Mouse (Mus musculus) telencephalon, adult 2 months (tissue): ENCODE measurements at regions not wholly inside any gene's neighbourhood (a gene's known extent, or its start where the extent isn't known, plus 50 kb on each side); places are given as distances from the start of the nearest gene placed in this dataset.

Source experiments
- DNase-seq: peaks from one replicate; pipeline ENCODE4 v3.0.0-alpha.2; 2011; ENCODE audit warnings: low read depth, low spot score

DNA sequence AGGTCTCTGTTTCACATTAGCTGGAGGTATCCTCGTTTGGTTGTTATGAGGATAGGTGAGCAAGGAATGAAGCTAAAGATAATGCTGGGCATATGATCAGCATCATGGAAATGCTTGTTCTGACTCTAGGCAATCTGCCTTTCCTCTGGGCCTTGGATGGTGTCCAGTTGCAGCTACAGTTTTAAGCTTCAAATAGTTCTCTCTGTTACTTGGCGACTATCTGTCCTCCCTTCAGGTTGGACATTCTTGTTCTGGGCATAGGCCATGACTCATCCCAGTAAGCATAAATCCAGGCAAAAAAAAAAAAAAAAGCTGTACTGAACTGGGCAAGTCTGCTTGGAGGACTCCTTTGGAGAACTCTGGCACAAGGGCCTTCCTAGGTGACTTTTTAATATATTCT is 776.9 kb downstream of the Kcnma1 start:
- no peak for DNase-seq

DNA sequence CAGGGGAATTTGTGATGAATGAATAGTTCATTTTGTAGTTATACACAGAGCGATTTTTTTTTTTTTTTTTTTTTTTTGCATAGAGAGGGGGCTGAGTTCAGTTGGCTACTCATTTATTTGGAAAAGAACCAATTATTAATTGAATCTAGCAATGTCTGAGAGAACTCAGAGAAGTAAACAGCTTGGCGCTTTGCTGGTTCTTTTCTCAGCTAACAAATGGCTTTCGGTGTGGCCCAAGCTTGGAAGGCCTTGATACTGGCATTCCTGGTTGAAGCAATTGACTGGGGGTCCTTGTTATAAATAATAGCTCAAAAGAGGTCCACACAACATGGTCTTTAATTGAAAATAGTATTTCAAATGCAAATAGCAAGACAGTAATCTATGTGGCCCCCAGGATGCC is 815.6 kb downstream of the Kcnma1 start:
- no peak for DNase-seq

DNA sequence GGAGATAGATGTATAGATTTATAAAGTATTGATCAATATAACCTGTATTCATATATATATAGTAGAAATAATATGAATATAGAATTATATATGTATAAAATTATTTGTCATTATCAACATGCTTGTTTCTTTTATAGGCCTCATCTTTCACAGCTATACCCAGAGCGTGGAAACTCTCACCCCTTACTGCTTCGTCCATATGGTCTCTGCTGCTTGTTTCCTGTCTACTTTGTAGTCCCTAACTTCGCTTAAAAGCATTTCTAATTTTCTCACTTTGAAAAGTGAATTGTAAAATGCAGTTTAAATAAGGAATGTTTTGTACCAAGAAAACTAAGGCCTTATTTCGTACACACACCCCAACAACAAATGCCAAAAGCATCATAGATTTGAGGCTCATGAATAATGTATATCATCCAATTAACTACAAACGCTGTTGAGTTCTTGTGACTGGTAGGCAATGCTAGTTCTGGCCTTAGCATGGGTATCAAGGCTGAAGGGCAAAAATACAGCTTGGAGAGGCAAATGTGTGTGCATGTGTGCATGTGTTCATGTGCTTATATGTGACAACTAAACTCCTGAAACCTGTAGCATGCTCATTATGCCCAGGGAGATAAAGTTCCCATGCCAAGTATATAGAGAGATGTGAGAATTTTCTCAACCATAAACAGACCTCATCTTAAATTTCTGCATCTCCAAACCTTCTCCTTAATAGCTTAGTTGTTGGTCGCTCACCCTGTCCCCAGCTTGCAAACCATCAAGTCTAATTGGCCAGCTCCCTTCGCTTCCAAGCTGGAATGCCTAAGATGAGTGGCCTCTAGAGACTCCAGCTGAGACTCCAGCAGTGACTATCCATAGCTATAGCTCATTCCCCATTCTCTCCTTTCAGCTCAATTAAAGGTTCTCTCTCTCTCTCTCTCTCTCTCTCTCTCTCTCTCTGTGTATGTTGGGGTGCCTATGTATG is 819.4 kb downstream of the Kcnma1 start:
- peak; percentile 3 for DNase-seq

DNA sequence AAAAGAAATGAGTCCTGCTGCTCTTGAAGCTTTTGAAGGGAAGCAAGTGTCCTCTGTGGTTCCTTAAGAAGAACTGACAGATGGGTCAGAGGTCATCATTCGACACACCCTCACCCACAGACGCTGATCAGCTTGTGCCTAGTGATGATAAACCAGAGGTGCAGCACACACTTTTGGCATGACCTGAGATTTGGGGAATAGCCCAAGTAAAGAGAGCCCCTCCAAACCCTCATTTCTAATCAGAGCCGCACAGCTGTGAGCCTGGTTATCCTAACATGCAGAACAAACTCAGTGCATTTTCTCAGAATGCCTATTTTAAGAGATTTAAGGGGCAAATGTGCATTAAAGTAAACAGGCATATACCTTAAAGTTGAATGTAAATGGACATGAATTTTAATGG is 821.7 kb downstream of the Kcnma1 start:
- DNase-seq: no peak

DNA sequence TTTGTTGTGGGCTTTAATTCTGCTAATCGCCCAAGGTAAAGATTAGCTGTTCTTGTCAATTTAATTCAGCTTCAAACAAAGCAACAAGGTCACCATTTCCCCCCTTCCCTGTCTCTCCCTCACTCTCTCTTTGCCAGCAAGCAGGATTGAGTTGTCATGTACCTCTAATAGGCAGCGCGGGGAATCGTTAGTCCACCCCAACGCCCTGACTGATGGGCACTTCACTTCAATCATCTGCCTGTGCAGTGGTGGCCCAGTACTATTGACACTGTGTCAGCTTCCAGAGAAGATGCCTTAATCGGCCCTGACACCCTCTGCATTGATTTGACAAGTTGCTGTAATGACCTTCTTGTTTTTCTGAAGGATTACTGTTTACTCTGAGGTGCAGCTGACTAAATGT is 828.9 kb downstream of the Kcnma1 start:
- no peak for DNase-seq

DNA sequence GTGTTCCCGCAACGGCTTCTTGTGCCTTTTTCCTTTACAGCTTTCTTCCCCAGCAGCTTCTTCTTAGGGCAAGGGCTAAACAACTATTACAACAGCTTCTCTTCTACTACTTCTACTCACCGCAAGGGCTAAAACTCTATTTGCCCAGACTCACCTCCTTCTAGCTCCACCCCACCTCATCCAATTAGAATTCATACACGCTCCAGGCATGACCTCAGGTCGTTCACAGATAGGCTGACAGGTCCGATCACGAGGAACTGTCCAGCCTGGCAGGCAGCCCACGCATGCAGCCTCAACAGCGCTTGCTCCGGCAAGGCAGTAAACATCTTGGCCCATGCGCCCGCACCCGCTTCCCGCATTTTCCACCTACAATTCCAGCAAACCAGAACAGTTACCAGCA is 844.9 kb downstream of the Kcnma1 start:
- no peak for DNase-seq

DNA sequence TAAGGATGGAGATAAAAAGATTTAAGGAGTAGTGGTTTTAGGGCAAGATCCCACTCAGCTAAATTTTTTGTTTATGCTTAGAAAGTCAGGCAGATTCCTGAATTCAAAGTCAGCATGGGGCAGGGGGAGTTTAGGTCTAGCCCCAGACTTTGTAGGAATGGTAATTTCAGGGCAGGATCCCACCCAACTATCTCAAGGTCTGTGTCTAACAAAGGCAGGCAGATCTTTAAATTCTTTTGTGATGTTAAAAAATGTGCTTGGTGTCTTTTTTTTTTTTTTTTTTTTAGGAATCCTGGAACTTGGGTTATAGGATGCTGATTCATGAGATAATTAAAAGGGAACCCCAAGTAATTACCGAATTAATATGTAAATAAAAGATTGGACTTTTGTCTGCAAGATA is 853.7 kb downstream of the Kcnma1 start:
- no peak for DNase-seq

DNA sequence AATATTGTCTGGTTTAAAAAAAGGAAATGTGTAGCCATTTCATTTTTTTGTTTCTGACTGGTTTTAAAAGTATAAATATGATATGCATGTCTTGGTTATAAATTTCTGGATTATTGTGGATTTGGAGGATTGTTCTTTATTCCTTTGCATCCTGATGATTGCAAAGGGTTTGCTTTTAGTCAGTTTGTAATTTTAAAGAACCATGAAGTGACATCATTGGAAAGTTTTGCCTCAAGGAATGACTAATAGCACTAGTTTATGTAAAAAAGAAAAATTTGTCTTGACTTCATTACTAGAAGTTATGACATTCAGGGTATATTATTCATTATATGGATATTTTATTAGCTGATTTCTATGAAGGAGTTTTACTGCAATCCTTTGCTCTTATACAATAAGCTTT is 863.9 kb downstream of the Kcnma1 start:
- DNase-seq: no peak

DNA sequence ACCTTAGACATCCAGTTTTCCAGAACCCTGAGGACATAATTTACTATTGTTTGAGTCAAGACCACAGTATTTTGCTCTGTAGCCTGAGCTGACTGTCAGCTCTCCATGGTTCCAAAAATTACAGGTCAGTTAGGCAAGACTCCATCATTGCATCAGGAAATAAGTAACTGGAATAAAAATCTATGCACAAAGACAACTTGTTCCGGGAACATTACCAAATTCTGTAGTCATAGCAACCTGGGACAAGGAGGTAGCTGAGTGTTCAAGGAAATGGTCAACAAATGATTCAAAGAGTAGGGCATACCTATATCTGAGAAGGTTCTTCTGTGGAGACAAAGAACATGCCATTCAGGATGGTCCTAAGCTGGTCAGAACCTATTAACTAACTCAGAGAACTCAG is 867.3 kb downstream of the Kcnma1 start:
- peak; percentile 21 for DNase-seq

DNA sequence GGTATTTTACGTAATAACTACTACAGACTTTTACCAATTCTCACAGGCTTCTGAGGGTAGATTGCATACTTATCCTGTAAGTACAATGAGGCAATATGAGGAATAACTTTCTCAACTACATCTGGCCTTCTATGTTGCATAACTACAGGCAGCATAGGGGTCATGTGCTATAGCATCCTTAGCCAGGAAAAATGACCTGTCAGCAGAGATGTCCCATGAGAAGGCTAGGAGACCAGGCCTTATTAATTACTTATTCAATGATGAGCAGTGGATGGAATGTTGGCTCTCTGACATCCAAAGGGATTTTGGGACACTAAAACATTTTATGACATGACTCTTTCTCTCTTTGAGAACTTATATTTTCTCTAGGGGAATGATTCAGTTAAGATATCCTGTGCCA is 873.9 kb downstream of the Kcnma1 start:
- no peak for DNase-seq

DNA sequence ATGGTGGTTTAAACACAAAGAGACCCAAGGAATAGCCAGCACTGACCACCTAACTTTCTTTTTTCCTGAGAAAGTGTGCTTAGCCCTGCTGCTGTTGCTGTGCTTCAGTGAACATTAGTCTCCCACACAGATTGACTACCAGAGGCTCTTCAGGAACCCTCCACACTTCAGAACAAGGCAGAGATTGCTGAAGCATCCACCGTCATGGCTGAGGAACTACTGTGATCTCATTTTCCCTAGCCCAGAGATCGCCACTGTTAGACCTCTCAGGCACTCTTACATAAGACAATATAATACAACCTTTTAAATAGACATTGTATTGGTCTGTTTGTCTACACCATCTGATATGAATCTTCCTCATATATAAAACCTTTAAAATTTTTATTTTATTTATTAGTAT is 879.6 kb downstream of the Kcnma1 start:
- no peak for DNase-seq

DNA sequence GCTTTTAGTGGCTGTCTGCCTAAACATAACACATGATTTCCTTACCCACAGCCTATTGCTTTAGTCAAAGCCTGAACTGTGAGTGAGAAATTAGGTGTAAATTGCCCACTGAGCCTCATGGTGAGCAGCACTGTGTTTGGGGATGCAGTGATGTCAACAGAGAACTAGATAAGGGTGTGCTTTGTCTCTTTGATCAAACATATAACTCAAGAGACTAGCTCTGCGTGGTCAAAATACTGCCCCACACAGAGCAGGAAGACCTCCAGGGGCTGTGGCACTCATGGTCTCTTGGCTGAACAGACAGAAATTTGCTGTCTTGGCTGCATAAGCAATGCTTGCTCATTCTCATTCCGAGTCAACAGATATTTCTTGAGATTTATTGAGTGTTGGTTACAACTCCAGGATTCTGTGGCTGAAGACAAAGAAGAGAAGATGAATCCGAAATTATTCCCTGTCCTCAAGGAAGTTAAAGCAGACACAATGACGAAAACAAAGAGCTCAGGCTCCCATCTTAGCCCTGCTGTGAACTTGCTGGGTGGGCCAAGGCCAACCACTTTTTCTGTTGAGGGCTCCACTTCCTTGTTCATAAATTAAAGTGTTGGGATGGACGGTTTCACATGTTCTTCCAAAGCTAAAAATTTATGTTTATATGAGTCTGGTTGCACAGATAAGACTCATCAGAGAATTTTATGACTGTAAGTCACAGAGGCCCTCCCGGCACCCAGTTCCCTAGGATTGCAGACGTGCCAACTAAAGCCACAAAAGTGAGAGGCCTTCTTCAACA is 882.4 kb downstream of the Kcnma1 start:
- no peak for DNase-seq

DNA sequence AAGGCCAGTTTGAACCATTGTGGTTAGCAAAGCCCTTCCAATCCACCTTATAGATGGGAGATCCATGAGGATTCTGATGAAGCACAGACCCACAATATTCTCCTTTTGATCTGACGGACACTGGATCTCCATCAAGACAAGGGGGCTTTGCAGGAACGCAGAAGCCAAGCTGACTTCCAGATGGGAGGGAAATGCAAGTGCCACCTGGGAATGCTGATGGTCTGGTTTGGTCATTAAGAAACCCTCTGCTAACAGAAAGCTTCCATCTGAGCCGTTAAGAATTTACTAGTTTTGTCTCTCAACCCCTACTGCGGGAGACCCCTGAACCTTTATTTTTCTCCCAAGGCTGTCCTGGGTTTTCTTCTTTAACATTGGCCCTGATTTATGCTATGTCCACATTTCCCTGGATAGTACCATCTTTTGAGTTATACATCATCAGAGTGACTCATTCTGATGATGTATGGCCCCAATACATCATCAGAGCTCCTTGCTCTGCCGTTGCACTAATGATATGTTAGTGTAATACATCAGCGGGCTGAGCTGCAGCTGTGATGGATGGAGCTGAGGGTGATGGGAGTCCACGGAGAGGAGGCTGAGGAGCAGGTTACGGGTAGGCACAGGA is 898.3 kb downstream of the Kcnma1 start:
- DNase-seq: no peak

DNA sequence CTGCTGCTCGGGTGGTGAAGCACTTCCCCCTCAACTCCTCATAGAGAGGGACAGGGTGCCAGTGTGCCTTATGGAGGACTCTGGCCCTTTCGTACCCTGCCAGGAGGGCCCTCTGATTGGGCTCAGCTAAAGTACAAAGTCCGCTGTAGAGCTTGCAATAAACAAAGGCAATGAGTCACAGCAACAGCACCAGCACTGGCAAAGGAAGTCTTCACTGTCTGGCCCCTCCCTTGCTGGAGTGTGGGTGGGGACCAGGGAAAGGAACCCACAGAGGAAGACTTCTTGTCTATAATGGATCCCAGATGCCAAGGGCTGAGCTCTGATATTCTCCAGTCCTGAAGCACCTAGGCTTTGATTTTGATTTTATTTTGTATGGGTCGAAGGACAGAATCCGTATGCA is 899.4 kb downstream of the Kcnma1 start:
- DNase-seq: no peak

DNA sequence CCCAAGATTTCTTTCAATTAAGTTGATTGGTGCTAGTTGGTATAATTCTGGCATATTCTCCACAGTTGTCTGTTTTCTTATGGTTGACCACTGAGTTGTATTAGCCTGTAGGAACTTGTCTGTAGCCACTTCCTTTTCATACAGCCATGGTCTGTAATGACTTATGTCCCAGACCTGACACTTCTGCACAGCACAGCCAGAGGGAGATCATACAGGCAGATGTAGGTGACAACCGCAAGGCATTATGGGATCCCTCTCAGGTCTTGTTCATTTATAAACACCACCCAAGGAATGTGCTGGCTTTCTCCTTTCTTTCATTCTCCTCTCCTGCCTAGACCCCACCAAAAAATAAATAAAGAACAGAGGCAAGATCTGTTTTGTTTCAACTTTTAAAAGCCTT is 899.8 kb downstream of the Kcnma1 start:
- DNase-seq: no peak

DNA sequence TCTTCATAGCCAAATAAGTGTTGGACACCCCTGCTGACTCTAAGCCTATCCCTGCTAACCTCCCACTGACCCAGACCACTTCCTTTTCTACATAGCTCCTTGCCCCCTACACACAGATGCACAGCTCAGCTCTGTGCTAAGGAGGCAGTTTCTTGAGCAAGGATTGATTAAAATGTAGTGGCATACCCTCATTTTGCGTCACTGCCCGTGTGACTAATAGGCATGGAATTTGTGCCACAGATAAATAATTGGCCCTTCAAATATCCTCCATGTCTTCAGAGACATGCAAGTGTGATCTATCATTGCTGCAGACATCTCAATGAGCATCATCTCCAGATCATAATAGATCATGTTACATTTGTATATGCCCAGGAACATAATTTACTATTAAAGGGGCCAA is 901.9 kb downstream of the Kcnma1 start:
- DNase-seq: no peak

DNA sequence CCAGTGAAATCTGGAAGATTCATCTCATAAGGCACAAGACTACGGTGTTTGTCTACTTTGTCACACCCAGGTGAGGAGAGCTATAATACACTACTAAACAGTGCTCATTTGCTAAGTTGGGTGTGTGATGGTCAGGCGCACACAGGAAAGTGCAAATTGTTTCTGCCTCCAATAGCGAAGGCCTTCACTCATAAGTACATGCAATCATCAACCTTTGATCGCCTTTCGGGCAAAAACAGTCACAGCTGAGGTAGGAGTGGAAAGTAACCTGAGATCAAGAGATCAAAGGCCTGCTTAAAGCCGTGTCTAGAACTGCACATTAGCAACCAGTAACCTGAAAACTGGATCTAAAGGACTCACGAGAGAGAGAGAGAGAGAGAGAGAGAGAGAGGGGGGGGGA is 905.7 kb downstream of the Kcnma1 start:
- no peak for DNase-seq

DNA sequence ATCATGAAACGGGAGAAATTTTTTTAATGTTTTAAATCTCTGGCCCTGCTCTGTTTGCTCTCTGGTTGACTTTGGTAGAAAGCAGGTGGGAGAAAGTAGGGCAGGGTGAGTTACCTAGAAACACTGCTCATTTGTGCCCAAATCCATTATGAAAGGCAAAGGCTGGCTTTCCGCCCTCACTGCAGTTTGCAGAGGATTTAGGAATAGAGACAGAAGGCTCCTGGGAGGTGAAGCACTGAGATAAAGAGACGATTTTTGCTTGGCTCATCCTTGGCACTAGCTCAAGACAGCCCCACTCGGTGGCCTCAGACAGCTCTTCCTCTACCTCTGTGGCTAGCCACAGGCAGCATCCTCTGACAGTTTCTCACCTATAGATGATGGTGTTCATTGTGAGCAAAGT is 906.8 kb downstream of the Kcnma1 start:
- peak; percentile 13 for DNase-seq
